22 mouse cellular contexts compared by ENCODE assay signal in genomic region chr6:134053146-134053545, GRCm38 (mm10). TPM values are rescaled to one million over a fixed set of nuclear protein-coding genes. Genes with fewer than 3 reads are reported as not detected.
DNase-seq lines count a peak whose midpoint lies in the region; ATAC-seq and TF ChIP-seq lines count a peak whose summit lies in the region.
"Had no signal": no experiment of that assay in that cellular context is flagged by ENCODE, and none has a peak within 500 bp of the region (broad histone marks: within the 10 kb centered on the region; RNA-seq: fewer than 3 reads in every experiment).

No protein-coding gene starts in this region.

- 0 out of 2 replicates have a peak overlapping the region, but pooled peaks have one; percentile 5 for H3K4me2 ChIP-seq in heart, embryonic 13.5 days
- H3K4me2 ChIP-seq: embryonic facial prominence, embryonic 15.5 days; hindbrain, embryonic 13.5 days; intestine, embryonic 15.5 days; kidney, embryonic 15.5 days had no signal

- H3K36me3 ChIP-seq in heart, adult 2 months (ENCODE audit: control insufficient read depth, insufficient read depth, low read length), result peaks cover 1% of the 10 kb centered on the region; the same call in 1 of the 2 replicates
- 0 out of 2 replicates have a peak, but pooled peaks cover 10% of the 10 kb centered on the region for H3K36me3 ChIP-seq in heart, embryonic 13.5 days
- H3K36me3 ChIP-seq: embryonic facial prominence, embryonic 15.5 days; hindbrain, embryonic 13.5 days; intestine, embryonic 15.5 days; kidney, embryonic 15.5 days had no signal

- DNase-seq in adrenal gland, adult (ENCODE audit: inconsistent age in 2 of 2, low spot score in 1 of 2), result peak; percentile 42 to 79
- DNase-seq in adrenal gland, postnatal 10 days, result no peak
- DNase-seq in heart, adult 11 months, result peak; percentile 71
- no peak for DNase-seq in heart, adult 2 months
- DNase-seq in heart, adult 8-10 months (ENCODE audit: low spot score), result no peak
- peak; percentile 24 to 54 for DNase-seq in adrenal gland, postnatal 36 days
- DNase-seq in ovary, adult 18-20 months (ENCODE audit: low spot score), result no peak
- DNase-seq: B cell, adult 2 months; cerebellum, adult 11 months; cerebellum, adult 8-10 months; embryo, embryonic 11 days; gastrocnemius, postnatal 36 days had no signal

- no peak for TF ChIP-seq CTCF in heart, adult 2 months (IDR thresholded peaks at IDR 0.05)

- H3K27ac ChIP-seq in heart, adult 2 months, result no peak overlapping the region
- peak overlapping the region; percentile 58 for H3K27ac ChIP-seq in heart, embryonic 13.5 days (replicated peaks)
- H3K27ac ChIP-seq: embryonic facial prominence, embryonic 15.5 days; forebrain, embryonic 10.5 days; hindbrain, embryonic 13.5 days; intestine, embryonic 15.5 days; kidney, embryonic 15.5 days had no signal

- WGBS in heart, adult 2 months, result 77% methylated on average over 10 of the region's 10 CpGs
- WGBS in heart, embryonic 13.5 days, result 66% methylated on average over 10 of the region's 10 CpGs

- no peaks in the 10 kb centered on the region for H3K27me3 ChIP-seq in heart, adult 2 months (ENCODE audit: control insufficient read depth, insufficient read depth, low read length)
- H3K27me3 ChIP-seq in heart, embryonic 13.5 days (replicated peaks), result no peaks in the 10 kb centered on the region
- H3K27me3 ChIP-seq: embryonic facial prominence, embryonic 15.5 days; hindbrain, embryonic 13.5 days; intestine, embryonic 15.5 days; kidney, embryonic 15.5 days had no signal

- TF ChIP-seq POLR2A in heart, adult 2 months (IDR thresholded peaks at IDR 0.05; ENCODE audit: insufficient read depth, low read depth, low read length), result no peak

- no peak overlapping the region for H3K4me3 ChIP-seq in heart, adult 2 months
- no peak overlapping the region for H3K4me3 ChIP-seq in heart, embryonic 13.5 days
- H3K4me3 ChIP-seq: embryonic facial prominence, embryonic 15.5 days; erythroblast, embryonic 14.5 days; forebrain, embryonic 10.5 days; hindbrain, embryonic 13.5 days; intestine, embryonic 15.5 days; kidney, embryonic 15.5 days had no signal

- no peak for ATAC-seq in heart, embryonic 13.5 days (ENCODE audit: extremely low read depth, insufficient number of reproducible peaks, low FRiP score, low TSS enrichment)
- ATAC-seq: CD4-positive, CD25-positive, alpha-beta regulatory T cell, adult 4 months; forebrain, embryonic 14.5 days; intestine, embryonic 15.5 days had no signal

- no peaks in the 10 kb centered on the region for H3K9me3 ChIP-seq in heart, embryonic 13.5 days
- H3K9me3 ChIP-seq: embryonic facial prominence, embryonic 15.5 days; G1E; hindbrain, embryonic 13.5 days; intestine, embryonic 15.5 days; kidney, embryonic 15.5 days had no signal

- H3K9ac ChIP-seq in heart, adult 2 months (ENCODE audit: low read depth, low read length), result no peak overlapping the region
- no peak overlapping the region for H3K9ac ChIP-seq in heart, embryonic 13.5 days
- H3K9ac ChIP-seq: embryonic facial prominence, embryonic 15.5 days; hindbrain, embryonic 13.5 days; intestine, embryonic 15.5 days; kidney, embryonic 15.5 days had no signal

- TF ChIP-seq EP300 in heart, adult 2 months (IDR thresholded peaks at IDR 0.05; ENCODE audit: insufficient read depth, low read depth, low read length), result no peak

- intact Hi-C loops in heart, adult 2 months (cut with DNase I), result no loop called here

- H3K79me2 ChIP-seq in heart, adult 2 months (replicated peaks; ENCODE audit: control insufficient read depth, insufficient read depth, low read length), result peaks cover 8% of the 10 kb centered on the region

- peaks cover 12% of the 10 kb centered on the region for H3K4me1 ChIP-seq in heart, adult 2 months (ENCODE audit: control insufficient read depth, insufficient read depth, low read length)
- peaks cover 80% of the 10 kb centered on the region for H3K4me1 ChIP-seq in heart, embryonic 13.5 days

RNA-seq across cellular contexts. Expression of gene Etv6, which starts 17.6 kb away (rescaled TPM):
- 10 to 100 TPM; 28.2 to 31.4 TPM for total RNA-seq in adrenal gland, postnatal 10 days (2021)
- total RNA-seq in heart, adult 2 months (2021), result 10 to 100 TPM; 11.4 to 14.0 TPM
- polyA plus RNA-seq in heart, adult 2 months (2012; rRNA removed), result 9.8 and 12.7 TPM in 2 replicates
- polyA plus RNA-seq in heart, embryonic 13.5 days (2015; fragmentation: Nextera tagmentation; extraction: Ambion mirVana), result 12.5 and 12.8 TPM in 2 replicates
- total RNA-seq in heart, adult 8-10 months (2022), result 10 to 100 TPM in 3 of 4 experiments, 1 to 10 TPM in 1; 7.9 to 13.5 (median 11.0) TPM
- 10 to 100 TPM; 51.3 to 57.6 TPM for total RNA-seq in adrenal gland, postnatal 36 days (2021)

Comparison
In these comparisons a context has a peak if more than half of its experiments do, and no peak if none do; other contexts are left out.
1. DNase-seq: peak in adrenal gland, adult (2 of 2), heart, adult 11 months (single experiment) and adrenal gland, postnatal 36 days (2 of 2); none in adrenal gland, postnatal 10 days (single experiment), heart, adult 2 months (0 of 2), heart, adult 8-10 months (single experiment) and ovary, adult 18-20 months (single experiment).